Mouse (Mus musculus) C2C12 (cell line): ENCODE results near the gene Fastk. TPM values are rescaled to one million over a fixed set of nuclear protein-coding genes. Genes with fewer than 3 reads are reported as not detected.

Experiments
- H3K27me3 ChIP-seq: one replicate; pipeline ENCODE4 v1.6.1; 2011; ENCODE audit not compliant: control insufficient read depth, insufficient read depth, insufficient read length
- H3K36me3 ChIP-seq: one replicate; pipeline ENCODE4 v1.6.1; 2011; ENCODE audit not compliant: control insufficient read depth, insufficient read depth
- H3K4me3 ChIP-seq: one replicate; pipeline ENCODE4 v1.5.1; 2011; ENCODE audit warnings: mild to moderate bottlenecking, control low read depth; ENCODE audit not compliant: poor library complexity, insufficient read depth, severe bottlenecking
- H3K79me2 ChIP-seq: one replicate; pipeline ENCODE4 v1.6.1; 2011; ENCODE audit not compliant: control insufficient read depth, insufficient read depth
- H3K79me3 ChIP-seq: one replicate; pipeline ENCODE4 v1.6.1; 2011; ENCODE audit warnings: low read depth, control low read depth
- H3ac ChIP-seq: one replicate; pipeline ENCODE3; 2011; ENCODE audit warnings: low read depth; ENCODE audit not compliant: control insufficient read depth, insufficient read length
- CEBPB ChIP-seq: IDR thresholded peaks from one replicate; pipeline ENCODE4 v1.6.1; 2011; ENCODE audit warnings: low read depth, mild to moderate bottlenecking, control low read depth, moderate library complexity
- CTCF ChIP-seq: IDR thresholded peaks from one replicate; pipeline ENCODE4 v1.5.1; 2011; ENCODE audit not compliant: control insufficient read depth, insufficient read depth, insufficient read length
- FOSL1 ChIP-seq: IDR thresholded peaks from one replicate; pipeline ENCODE4 v1.8.0; 2011; ENCODE audit warnings: mild to moderate bottlenecking, low read length; ENCODE audit not compliant: poor library complexity, insufficient read depth, severe bottlenecking
- MAX ChIP-seq: IDR thresholded peaks from one replicate; pipeline ENCODE4 v1.6.1; 2011; ENCODE audit warnings: mild to moderate bottlenecking, control low read depth
- MYOD1 ChIP-seq: IDR thresholded peaks from one replicate; pipeline ENCODE4 v1.6.1; 2011; ENCODE audit warnings: low read depth; ENCODE audit not compliant: control insufficient read depth, insufficient read length
- MYOG ChIP-seq: IDR thresholded peaks from one replicate; pipeline ENCODE4 v1.6.1; 2011; ENCODE audit not compliant: control insufficient read depth, insufficient read length; ENCODE audit errors: extremely low read depth
- USF1 ChIP-seq: IDR thresholded peaks from one replicate; pipeline ENCODE4 v1.6.1; 2011; ENCODE audit warnings: low read depth, mild to moderate bottlenecking, control low read depth, moderate library complexity
- polyA plus RNA-seq: library from polyadenylated mRNA; unstranded; fragments of >200 nt; fragmentation: generic; extraction: Trizol; gene quantifications from one replicate; pipeline ENCODE4 v1.2.1, GENCODE M21; 2012; ENCODE audit warnings: missing spikeins

Fastk gene
- polyA plus RNA-seq, 1 experiment: 90.3 TPM

- H3ac ChIP-seq: no peak overlapping the region
- no peak overlapping the region for H3K4me3 ChIP-seq
- peaks cover 42% of the 10 kb centered on the region for H3K36me3 ChIP-seq
- H3K79me3 ChIP-seq: peaks cover 45% of the 10 kb centered on the region
- no peaks in the 10 kb centered on the region for H3K27me3 ChIP-seq
- TF ChIP-seq MYOG (no peak), FOSL1 (no peak), USF1 (no peak), CEBPB (no peak), CTCF (no peak), MYOD1 (no peak)
- peaks cover 67% of the 10 kb centered on the region for H3K79me2 ChIP-seq
Observed at GRCm38 (mm10) chr5:24475476-24476241, 30.6 kb upstream of the Fastk start.

DNA sequence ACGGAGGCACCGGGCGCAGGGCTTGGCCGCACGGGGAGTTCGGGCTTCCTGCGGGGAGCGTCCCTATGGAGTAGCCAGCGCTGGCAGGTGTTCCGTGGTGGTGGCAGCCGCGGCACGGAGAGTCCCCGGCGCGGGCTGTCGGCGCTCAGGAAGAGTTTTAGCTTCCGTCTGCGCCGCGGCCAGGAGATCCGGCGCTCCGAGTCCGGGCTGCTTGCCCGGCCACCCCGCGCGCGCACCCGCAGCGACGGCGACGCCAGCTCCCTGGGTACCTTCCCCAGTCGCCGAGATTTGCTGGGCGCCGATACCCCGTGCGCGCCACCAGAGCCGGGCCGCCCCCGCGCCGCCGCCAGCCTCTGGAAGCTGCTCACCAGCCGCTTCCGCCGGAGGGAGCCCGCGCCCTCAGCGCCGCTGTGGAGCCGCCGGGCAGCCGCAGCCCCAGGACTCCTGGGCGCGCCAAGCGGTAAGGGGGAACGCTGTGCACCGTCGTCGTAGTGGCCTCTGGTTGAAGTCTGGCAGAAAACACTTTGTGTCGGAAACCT is 29.7 kb upstream of the Fastk start:
- H3K79me3 ChIP-seq: peaks cover 52% of the 10 kb centered on the region
- no peak for TF ChIP-seq CTCF
- no peak for TF ChIP-seq USF1
- no peak for TF ChIP-seq FOSL1
- no peak for TF ChIP-seq MAX
- TF ChIP-seq CEBPB: no peak
- TF ChIP-seq MYOG: no peak
- no peak for TF ChIP-seq MYOD1
- H3K4me3 ChIP-seq: no peak overlapping the region
- peaks cover 75% of the 10 kb centered on the region for H3K79me2 ChIP-seq
- no peak overlapping the region for H3ac ChIP-seq
- H3K36me3 ChIP-seq: peaks cover 37% of the 10 kb centered on the region
- H3K27me3 ChIP-seq: no peaks in the 10 kb centered on the region

GRCm38 (mm10) chr5:24474025-24474722 is 29.1 kb upstream of the Fastk start:
- Histone ChIP-seq H3K36me3 (peaks cover 34% of the 10 kb centered on the region), H3K27me3 (no peaks in the 10 kb centered on the region), H3K79me2 (peaks cover 82% of the 10 kb centered on the region), H3K4me3 (no peak overlapping the region), H3ac (no peak overlapping the region), H3K79me3 (peaks cover 58% of the 10 kb centered on the region)
- TF ChIP-seq USF1 (no peak), MAX (no peak), MYOD1 (no peak), CEBPB (no peak), FOSL1 (no peak), CTCF (no peak), MYOG (no peak)

DNA sequence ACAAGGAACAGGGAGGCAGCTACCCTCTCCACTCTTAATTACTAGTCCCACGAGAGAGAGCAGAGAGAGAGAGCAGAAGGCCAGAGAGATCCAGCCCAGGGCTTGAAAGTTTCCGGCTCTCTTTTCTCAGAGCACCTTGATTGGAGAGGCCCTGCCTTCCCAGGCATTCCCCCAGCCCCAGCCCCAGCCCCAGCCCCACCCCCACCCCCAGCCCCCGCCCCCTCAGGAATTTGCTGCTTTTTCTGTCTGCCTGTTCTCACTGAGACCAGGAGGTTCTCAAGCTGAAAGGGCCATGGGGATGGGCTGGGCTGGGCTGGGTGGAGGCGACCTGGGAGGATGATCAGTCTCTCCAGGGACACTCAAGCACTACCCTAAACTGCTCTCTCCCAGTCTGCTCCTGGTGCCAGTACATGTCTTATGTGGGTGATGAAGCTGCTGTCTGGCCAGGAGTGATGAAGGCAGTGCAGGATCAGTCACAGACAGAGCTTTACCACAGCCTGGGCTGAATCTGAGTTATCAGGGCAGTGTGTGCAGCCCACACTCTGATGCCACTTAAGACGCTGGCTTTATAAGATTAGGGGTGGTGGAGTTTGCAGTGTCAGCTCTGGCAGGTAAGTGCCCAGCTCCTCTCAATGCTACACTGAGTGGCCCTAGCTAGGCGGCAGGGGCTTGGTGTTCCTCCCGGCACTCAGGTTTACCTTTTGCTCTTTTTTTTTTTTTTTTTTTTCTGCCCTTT is 28.0 kb upstream of the Fastk start:
- no peak for TF ChIP-seq MYOD1
- TF ChIP-seq CTCF: no peak
- no peak for TF ChIP-seq CEBPB
- TF ChIP-seq MYOG: no peak
- TF ChIP-seq MAX: no peak
- no peak overlapping the region for H3ac ChIP-seq
- peaks cover 63% of the 10 kb centered on the region for H3K79me3 ChIP-seq
- peaks cover 93% of the 10 kb centered on the region for H3K79me2 ChIP-seq
- H3K27me3 ChIP-seq: no peaks in the 10 kb centered on the region
- no peak overlapping the region for H3K4me3 ChIP-seq
- H3K36me3 ChIP-seq: peaks cover 25% of the 10 kb centered on the region

GRCm38 (mm10) chr5:24470600-24470999 is 25.5 kb upstream of the Fastk start:
- no peak overlapping the region for H3K4me3 ChIP-seq
- H3K79me3 ChIP-seq: peaks cover 74% of the 10 kb centered on the region
- H3K36me3 ChIP-seq: peaks cover 9% of the 10 kb centered on the region
- H3K79me2 ChIP-seq: peaks cover 100% of the 10 kb centered on the region
- no peak for TF ChIP-seq CEBPB
- TF ChIP-seq CTCF: peak; percentile 87
- no peaks in the 10 kb centered on the region for H3K27me3 ChIP-seq
- H3ac ChIP-seq: no peak overlapping the region
